Mouse (Mus musculus): ENCODE measurements at regions not wholly inside any gene's neighbourhood (a gene's known extent, or its start where the extent isn't known, plus 50 kb on each side); places are given as distances from the start of the nearest gene placed in this dataset.

GRCm38 (mm10) chr4:5206394-5207099, 413.4 kb upstream of the Impad1 start:
- DNase-seq (ENCODE audit: low spot score, missing footprints): no peak
- no peak overlapping the region for H3K4me3 ChIP-seq (ENCODE audit: low read depth, low read length)
- no peaks in the 10 kb centered on the region for H3K27me3 ChIP-seq (ENCODE audit: control insufficient read depth, insufficient read depth, low read length)
- H3K4me1 ChIP-seq (ENCODE audit: control insufficient read depth, insufficient read depth, low read length): no peaks in the 10 kb centered on the region
- H3K36me3 ChIP-seq (ENCODE audit: control insufficient read depth, insufficient read depth, low read length): no peaks in the 10 kb centered on the region
- no peak overlapping the region for H3K9ac ChIP-seq (ENCODE audit: low read length)
- no peak for ATAC-seq (ENCODE audit: low FRiP score)
- no peak overlapping the region for H3K27ac ChIP-seq (ENCODE audit: low read depth, low read length)
- 88% methylated on average over 1 of the region's 1 CpGs for WGBS
- H3K9me3 ChIP-seq (ENCODE audit: control insufficient read depth, low read length): no peaks in the 10 kb centered on the region
- no peak overlapping the region for H3K4me2 ChIP-seq

DNA sequence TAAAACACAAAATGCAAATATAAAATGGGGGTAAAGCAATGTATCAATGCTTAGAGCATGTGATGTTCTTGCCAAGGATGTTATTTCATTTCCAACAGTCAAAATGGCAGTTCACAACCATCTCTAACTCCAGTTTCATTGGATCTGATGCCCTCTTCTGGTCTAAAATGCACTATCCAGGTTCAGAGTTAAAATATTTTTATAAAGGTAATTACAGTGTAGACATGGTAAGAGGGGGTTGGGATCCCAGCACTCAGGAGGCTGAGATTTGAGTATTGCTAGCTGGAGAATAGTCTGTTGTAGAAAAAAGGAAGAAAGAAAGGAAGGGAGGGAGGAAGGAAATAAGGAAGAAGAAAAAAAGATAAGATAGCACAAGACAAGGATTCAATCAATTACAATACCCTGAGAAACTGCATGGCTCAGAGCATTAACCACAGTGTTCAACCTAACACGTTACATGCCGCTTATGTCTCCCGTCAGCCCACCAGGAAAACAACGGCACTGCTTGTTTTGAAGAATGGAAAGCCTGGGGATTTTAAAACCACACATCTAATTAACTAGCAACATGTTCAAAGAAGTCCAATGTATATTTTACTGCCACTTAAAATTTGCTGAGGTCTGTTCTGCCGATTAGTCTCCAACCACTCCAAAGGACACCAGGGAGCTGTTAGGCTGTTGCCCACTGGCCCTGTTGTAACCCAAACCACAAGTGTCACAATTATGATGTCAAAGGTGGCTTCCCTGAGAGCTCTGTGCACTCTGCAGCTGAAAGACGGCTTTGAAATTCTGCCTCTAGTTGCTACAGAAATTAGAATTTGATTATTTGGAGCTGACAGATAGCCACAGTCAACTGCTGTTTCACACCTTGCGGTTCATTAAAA, 412.4 kb upstream of the Impad1 start:
- WGBS: 78% methylated on average over 7 of the region's 7 CpGs
- Histone ChIP-seq H3K9me3 (ENCODE audit: control insufficient read depth, low read length) (no peaks in the 10 kb centered on the region), H3K27me3 (ENCODE audit: control insufficient read depth, insufficient read depth, low read length) (no peaks in the 10 kb centered on the region), H3K4me3 (ENCODE audit: low read depth, low read length) (no peak overlapping the region), H3K27ac (ENCODE audit: low read depth, low read length) (no peak overlapping the region), H3K4me2 (no peak overlapping the region), H3K36me3 (ENCODE audit: control insufficient read depth, insufficient read depth, low read length) (no peaks in the 10 kb centered on the region), H3K4me1 (ENCODE audit: control insufficient read depth, insufficient read depth, low read length) (no peaks in the 10 kb centered on the region), H3K9ac (ENCODE audit: low read length) (no peak overlapping the region)
- ATAC-seq (ENCODE audit: low FRiP score) (no peak), DNase-seq (ENCODE audit: low spot score, missing footprints) (no peak)

- Histone ChIP-seq H3K9ac (ENCODE audit: low read length) (no peak overlapping the region), H3K36me3 (ENCODE audit: control insufficient read depth, insufficient read depth, low read length) (no peaks in the 10 kb centered on the region), H3K9me3 (ENCODE audit: control insufficient read depth, low read length) (no peaks in the 10 kb centered on the region), H3K4me2 (no peak overlapping the region), H3K4me1 (ENCODE audit: control insufficient read depth, insufficient read depth, low read length) (no peaks in the 10 kb centered on the region), H3K27me3 (ENCODE audit: control insufficient read depth, insufficient read depth, low read length) (no peaks in the 10 kb centered on the region), H3K4me3 (ENCODE audit: low read depth, low read length) (no peak overlapping the region), H3K27ac (ENCODE audit: low read depth, low read length) (no peak overlapping the region)
- WGBS: 17% methylated on average over 3 of the region's 3 CpGs
- DNase-seq (ENCODE audit: low spot score, missing footprints): no peak
- ATAC-seq (ENCODE audit: low FRiP score): peak; percentile 64
Measured at GRCm38 (mm10) chr4:5194272-5194671, 401.1 kb upstream of the Impad1 start.

- Histone ChIP-seq H3K27me3 (ENCODE audit: control insufficient read depth, insufficient read depth, low read length) (no peaks in the 10 kb centered on the region), H3K9me3 (ENCODE audit: control insufficient read depth, low read length) (no peaks in the 10 kb centered on the region), H3K4me2 (no peak overlapping the region), H3K4me1 (ENCODE audit: control insufficient read depth, insufficient read depth, low read length) (no peaks in the 10 kb centered on the region), H3K27ac (ENCODE audit: low read depth, low read length) (no peak overlapping the region), H3K9ac (ENCODE audit: low read length) (no peak overlapping the region), H3K4me3 (ENCODE audit: low read depth, low read length) (no peak overlapping the region), H3K36me3 (ENCODE audit: control insufficient read depth, insufficient read depth, low read length) (no peaks in the 10 kb centered on the region)
- DNase-seq (ENCODE audit: low spot score, missing footprints) (no peak), ATAC-seq (ENCODE audit: low FRiP score) (no peak)
- WGBS: 75% methylated on average over 1 of the region's 1 CpGs
Measured at GRCm38 (mm10) chr4:5181591-5181990, 388.4 kb upstream of the Impad1 start.

DNA sequence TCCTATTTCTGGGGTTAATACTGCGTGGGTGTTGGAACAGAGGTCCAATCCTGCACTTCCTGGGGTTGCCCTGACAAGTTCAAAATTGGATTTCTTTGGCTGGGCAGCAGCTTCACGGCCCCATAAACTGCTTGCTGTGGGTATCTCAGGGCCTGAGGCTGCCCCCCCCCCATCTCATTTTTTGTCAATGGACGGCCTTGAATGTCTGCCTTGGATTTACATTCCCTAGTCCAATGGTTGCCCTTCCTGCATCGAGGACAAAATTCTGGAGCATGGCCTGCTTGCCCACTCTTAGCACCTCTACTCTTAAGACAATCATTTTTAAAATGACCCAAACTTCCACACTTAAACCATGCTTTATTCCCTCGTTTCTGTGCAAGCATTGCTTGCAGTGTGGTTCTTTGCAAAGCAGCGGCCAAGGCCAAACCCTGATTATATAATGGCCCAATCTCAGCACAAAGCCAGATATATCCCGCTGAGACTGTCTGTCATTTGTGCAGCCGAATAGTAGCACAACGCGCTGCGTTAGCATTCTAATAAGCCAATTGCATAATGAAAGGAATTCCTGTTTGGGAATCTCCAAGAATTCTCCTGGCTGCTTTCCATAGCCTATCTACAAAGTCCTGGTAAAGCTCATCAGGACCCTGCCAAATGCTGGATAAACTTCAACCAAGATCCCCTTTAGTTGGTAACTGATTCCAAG, 386.0 kb upstream of the Impad1 start:
- Histone ChIP-seq H3K9me3 (ENCODE audit: control insufficient read depth, low read length) (no peaks in the 10 kb centered on the region), H3K4me3 (ENCODE audit: low read depth, low read length) (no peak overlapping the region), H3K27ac (ENCODE audit: low read depth, low read length) (no peak overlapping the region), H3K27me3 (ENCODE audit: control insufficient read depth, insufficient read depth, low read length) (no peaks in the 10 kb centered on the region), H3K4me2 (no peak overlapping the region), H3K4me1 (ENCODE audit: control insufficient read depth, insufficient read depth, low read length) (no peaks in the 10 kb centered on the region), H3K36me3 (ENCODE audit: control insufficient read depth, insufficient read depth, low read length) (no peaks in the 10 kb centered on the region), H3K9ac (ENCODE audit: low read length) (no peak overlapping the region)
- 75% methylated on average over 11 of the region's 11 CpGs for WGBS
- DNase-seq (ENCODE audit: low spot score, missing footprints): no peak
- no peak for ATAC-seq (ENCODE audit: low FRiP score)

DNA sequence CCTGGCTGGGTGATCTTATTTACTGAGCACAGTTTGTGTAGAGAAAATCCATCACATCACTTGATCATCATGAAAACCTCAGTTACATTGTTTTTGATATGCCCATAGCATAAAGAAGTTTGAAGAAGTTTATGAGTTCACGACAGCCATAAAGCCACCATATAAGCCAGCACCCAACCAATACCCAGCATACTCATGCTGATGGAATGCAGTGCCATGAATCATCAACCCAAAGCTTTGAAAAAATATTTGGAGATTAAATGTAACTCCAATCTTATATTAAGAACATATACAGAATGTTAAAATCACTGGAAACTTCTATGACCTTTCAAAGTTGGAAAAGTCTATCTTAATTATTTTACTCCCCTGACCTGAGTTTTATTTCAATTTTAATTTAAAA, 372.1 kb upstream of the Impad1 start:
- Histone ChIP-seq H3K4me2 (no peak overlapping the region), H3K4me1 (ENCODE audit: control insufficient read depth, insufficient read depth, low read length) (no peaks in the 10 kb centered on the region), H3K9me3 (ENCODE audit: control insufficient read depth, low read length) (no peaks in the 10 kb centered on the region), H3K27me3 (ENCODE audit: control insufficient read depth, insufficient read depth, low read length) (no peaks in the 10 kb centered on the region), H3K9ac (ENCODE audit: low read length) (no peak overlapping the region), H3K4me3 (ENCODE audit: low read depth, low read length) (no peak overlapping the region), H3K27ac (ENCODE audit: low read depth, low read length) (no peak overlapping the region), H3K36me3 (ENCODE audit: control insufficient read depth, insufficient read depth, low read length) (no peaks in the 10 kb centered on the region)
- ATAC-seq (ENCODE audit: low FRiP score) (no peak), DNase-seq (ENCODE audit: low spot score, missing footprints) (no peak)
- 94% methylated on average over 1 of the region's 1 CpGs for WGBS

GRCm38 (mm10) chr4:5160931-5161330, 367.8 kb upstream of the Impad1 start:
- H3K4me1 ChIP-seq (ENCODE audit: control insufficient read depth, insufficient read depth, low read length): no peaks in the 10 kb centered on the region
- H3K9me3 ChIP-seq (ENCODE audit: control insufficient read depth, low read length): no peaks in the 10 kb centered on the region
- ATAC-seq (ENCODE audit: low FRiP score): no peak
- no peaks in the 10 kb centered on the region for H3K36me3 ChIP-seq (ENCODE audit: control insufficient read depth, insufficient read depth, low read length)
- H3K27me3 ChIP-seq (ENCODE audit: control insufficient read depth, insufficient read depth, low read length): no peaks in the 10 kb centered on the region
- WGBS: 77% methylated on average over 1 of the region's 1 CpGs
- H3K4me3 ChIP-seq (ENCODE audit: low read depth, low read length): no peak overlapping the region
- H3K27ac ChIP-seq (ENCODE audit: low read depth, low read length): no peak overlapping the region
- no peak for DNase-seq (ENCODE audit: low spot score, missing footprints)
- H3K4me2 ChIP-seq: no peak overlapping the region
- H3K9ac ChIP-seq (ENCODE audit: low read length): no peak overlapping the region

GRCm38 (mm10) chr4:5130726-5131125, 337.6 kb upstream of the Impad1 start:
- Histone ChIP-seq H3K9ac (ENCODE audit: low read length) (no peak overlapping the region), H3K36me3 (ENCODE audit: control insufficient read depth, insufficient read depth, low read length) (no peaks in the 10 kb centered on the region), H3K4me2 (no peak overlapping the region), H3K4me3 (ENCODE audit: low read depth, low read length) (no peak overlapping the region), H3K27me3 (ENCODE audit: control insufficient read depth, insufficient read depth, low read length) (no peaks in the 10 kb centered on the region), H3K4me1 (ENCODE audit: control insufficient read depth, insufficient read depth, low read length) (no peaks in the 10 kb centered on the region), H3K27ac (ENCODE audit: low read depth, low read length) (no peak overlapping the region), H3K9me3 (ENCODE audit: control insufficient read depth, low read length) (no peaks in the 10 kb centered on the region)
- no peak for DNase-seq (ENCODE audit: low spot score, missing footprints)
- 79% methylated on average over 3 of the region's 3 CpGs for WGBS
- ATAC-seq (ENCODE audit: low FRiP score): no peak

GRCm38 (mm10) chr4:5126059-5126458, 332.9 kb upstream of the Impad1 start:
- ATAC-seq (ENCODE audit: low FRiP score): no peak
- Histone ChIP-seq H3K4me1 (ENCODE audit: control insufficient read depth, insufficient read depth, low read length) (no peaks in the 10 kb centered on the region), H3K9me3 (ENCODE audit: control insufficient read depth, low read length) (no peaks in the 10 kb centered on the region), H3K4me3 (ENCODE audit: low read depth, low read length) (no peak overlapping the region), H3K9ac (ENCODE audit: low read length) (no peak overlapping the region), H3K36me3 (ENCODE audit: control insufficient read depth, insufficient read depth, low read length) (no peaks in the 10 kb centered on the region), H3K27me3 (ENCODE audit: control insufficient read depth, insufficient read depth, low read length) (no peaks in the 10 kb centered on the region), H3K27ac (ENCODE audit: low read depth, low read length) (no peak overlapping the region), H3K4me2 (no peak overlapping the region)
- WGBS: 88% methylated on average over 2 of the region's 2 CpGs
- no peak for DNase-seq (ENCODE audit: low spot score, missing footprints)
